Comparison of ENCODE assay signal across 9 mouse cellular contexts in genomic region chr4:126108061-126108740, GRCm38 (mm10). TPM values are rescaled to one million over a fixed set of nuclear protein-coding genes. Genes with fewer than 3 reads are reported as not detected.
DNase-seq lines count a peak whose midpoint lies in the region; ATAC-seq lines count a peak whose summit lies in the region.
"Had no signal": no experiment of that assay in that cellular context is flagged by ENCODE, and none has a peak within 500 bp of the region (broad histone marks: within the 10 kb centered on the region; RNA-seq: fewer than 3 reads in every experiment).

No protein-coding gene starts in this region.

- ATAC-seq in megakaryocyte, adult 5-6 weeks (ENCODE audit: poor library complexity, severe bottlenecking), result no peak

- no peaks in the 10 kb centered on the region for H3K27me3 ChIP-seq in megakaryocyte, embryonic 14.5 days (replicated peaks)

- peak overlapping the region; percentile 74 for H3K4me3 ChIP-seq in megakaryocyte, embryonic 14.5 days (replicated peaks)

- peak; percentile 51 to 52 for DNase-seq in cerebellum, postnatal 10 days
- DNase-seq in cerebellum, adult 11 months, result no peak
- peak; percentile 96 for DNase-seq in kidney, adult 9 months
- peak; percentile 57 for DNase-seq in retina, postnatal 7 days (ENCODE audit: low read depth, low spot score)
- DNase-seq in urinary bladder, adult 18-20 months (ENCODE audit: low spot score in 2 of 2), result no peak
- no peak for DNase-seq in embryo, embryonic 10.5 days (ENCODE audit: low spot score)
- DNase-seq: right cerebral cortex, postnatal 4 days had no signal

- peaks cover 49% of the 10 kb centered on the region for H3K36me3 ChIP-seq in megakaryocyte, embryonic 14.5 days (replicated peaks; ENCODE audit: low read length)

- H3K4me1 ChIP-seq in megakaryocyte, embryonic 14.5 days, result peaks cover 94% of the 10 kb centered on the region

- no peaks in the 10 kb centered on the region for H3K9me3 ChIP-seq in megakaryocyte, embryonic 14.5 days

RNA-seq across cellular contexts. Expression of gene Stk40, which starts 4.4 kb away (rescaled TPM):
- polyA plus RNA-seq in megakaryocyte, embryonic 14.5 days (2012; ENCODE audit: insufficient read depth, low replicate concordance), result 99.5 and 105 TPM in 2 replicates
- 20.8 and 21.4 TPM in 2 replicates for total RNA-seq in megakaryocyte, adult 5-6 weeks (2015)
- total RNA-seq in megakaryocyte, adult 5-6 weeks (2017), result 22.5 and 32.8 TPM in 2 replicates

RNA-seq across cellular contexts. Expression of gene Lsm10, which starts 11.8 kb away (rescaled TPM):
- 9.2 and 19.0 TPM in 2 replicates for polyA plus RNA-seq in megakaryocyte, embryonic 14.5 days (2012; ENCODE audit: insufficient read depth, low replicate concordance)
- 47.3 and 54.9 TPM in 2 replicates for total RNA-seq in megakaryocyte, adult 5-6 weeks (2015)
- total RNA-seq in megakaryocyte, adult 5-6 weeks (2017), result 19.3 and 21.7 TPM in 2 replicates

RNA-seq across cellular contexts. Expression of gene Eva1b, which starts 39.3 kb away (rescaled TPM):
- 18.4 and 56.4 TPM in 2 replicates for polyA plus RNA-seq in megakaryocyte, embryonic 14.5 days (2012; ENCODE audit: insufficient read depth, low replicate concordance)
- 0.82 and 1.1 TPM in 2 replicates for total RNA-seq in megakaryocyte, adult 5-6 weeks (2015)
- 0.24 and 1.3 TPM in 2 replicates for total RNA-seq in megakaryocyte, adult 5-6 weeks (2017)

RNA-seq across cellular contexts. Expression of gene Oscp1, which starts 49.8 kb away (rescaled TPM):
- not detected in 2 replicates for polyA plus RNA-seq in megakaryocyte, embryonic 14.5 days (2012; ENCODE audit: insufficient read depth, low replicate concordance)
- total RNA-seq in megakaryocyte, adult 5-6 weeks (2015), result 0.75 and 0.83 TPM in 2 replicates
- 4.0 and 5.7 TPM in 2 replicates for total RNA-seq in megakaryocyte, adult 5-6 weeks (2017)

RNA-seq across cellular contexts. Expression of gene Sh3d21, which starts 55.1 kb away (rescaled TPM):
- polyA plus RNA-seq in megakaryocyte, embryonic 14.5 days (2012; ENCODE audit: insufficient read depth, low replicate concordance), result 0.16 and 1.2 TPM in 2 replicates
- not detected in 2 replicates for total RNA-seq in megakaryocyte, adult 5-6 weeks (2015)
- 0.12 TPM in 1 of 2 replicates, not detected in the other for total RNA-seq in megakaryocyte, adult 5-6 weeks (2017)

Comparison
In these comparisons a context has a peak if more than half of its experiments do, and no peak if none do; other contexts are left out.
1. DNase-seq: peak in cerebellum, postnatal 10 days (2 of 2), kidney, adult 9 months (single experiment) and retina, postnatal 7 days (single experiment); none in cerebellum, adult 11 months (single experiment), urinary bladder, adult 18-20 months (0 of 2) and embryo, embryonic 10.5 days (single experiment).